Mouse (Mus musculus) right cerebral cortex, postnatal 14 days (tissue): ENCODE results near the gene Nlrc5.
"Not testable (repeated sequence)": the region's sequence is repeated elsewhere in the genome, so short reads cannot be mapped to it uniquely, and the experiment has no call there.

ENCODE experiments used
- DNase-seq: peaks from one replicate; pipeline ENCODE4 v3.0.0; 2022

Nlrc5 gene

GRCm38 (mm10) chr8:94433981-94434466 lies at the start of gene Nlrc5:
TSS of gene Nlrc5 (plus strand) at chr8:94434356.
- peak; percentile 44 for DNase-seq

GRCm38 (mm10) chr8:94385506-94386213 lies 48.5 kb upstream of the Nlrc5 start:
- no peak for DNase-seq

- DNase-seq, result peak; percentile 98
These were observed 47.7 kb upstream of the Nlrc5 start, which contains the start of gene Herpud1 for GRCm38 (mm10) chr8:94386214-94387026. TSS of gene Herpud1 (plus strand) at chr8:94386438.

GRCm38 (mm10) chr8:94387027-94387684 lies 47.0 kb upstream of the Nlrc5 start:
- peak; percentile 59 for DNase-seq

- DNase-seq, result no peak
These were observed 46.4 kb upstream of the Nlrc5 start for GRCm38 (mm10) chr8:94387785-94388184.

GRCm38 (mm10) chr8:94389531-94389930 lies 44.6 kb upstream of the Nlrc5 start:
- no peak for DNase-seq

- no peak for DNase-seq
These were observed 43.7 kb upstream of the Nlrc5 start for GRCm38 (mm10) chr8:94390429-94390828.

- no peak for DNase-seq
These were observed 43.2 kb upstream of the Nlrc5 start for GRCm38 (mm10) chr8:94390910-94391309.

- peak; percentile 64 for DNase-seq
These were observed 42.0 kb upstream of the Nlrc5 start for GRCm38 (mm10) chr8:94392147-94392546.

- DNase-seq, result no peak
These were observed 41.5 kb upstream of the Nlrc5 start for GRCm38 (mm10) chr8:94392648-94393047.

- no peak for DNase-seq
These were observed 38.2 kb upstream of the Nlrc5 start for GRCm38 (mm10) chr8:94395851-94396540.

GRCm38 (mm10) chr8:94396964-94397657 lies 37.0 kb upstream of the Nlrc5 start:
- DNase-seq, result peak; percentile 49

- DNase-seq, result no peak
These were observed 35.6 kb upstream of the Nlrc5 start for GRCm38 (mm10) chr8:94398587-94398986.

GRCm38 (mm10) chr8:94399361-94399953 lies 34.7 kb upstream of the Nlrc5 start:
- DNase-seq, result no peak

- not testable (repeated sequence) for DNase-seq
These were observed 34.2 kb upstream of the Nlrc5 start for GRCm38 (mm10) chr8:94399957-94400356.

GRCm38 (mm10) chr8:94408443-94409080 lies 25.6 kb upstream of the Nlrc5 start:
- DNase-seq, result no peak

GRCm38 (mm10) chr8:94409523-94409922 lies 24.6 kb upstream of the Nlrc5 start:
- no peak for DNase-seq

GRCm38 (mm10) chr8:94412518-94412917 lies 21.6 kb upstream of the Nlrc5 start:
- DNase-seq, result no peak

- DNase-seq, result no peak
These were observed 20.6 kb upstream of the Nlrc5 start for GRCm38 (mm10) chr8:94413509-94413908.

- DNase-seq, result no peak
These were observed 18.9 kb upstream of the Nlrc5 start for GRCm38 (mm10) chr8:94415218-94415617.

- DNase-seq, result no peak
These were observed 16.1 kb upstream of the Nlrc5 start for GRCm38 (mm10) chr8:94418017-94418416.
